Mouse (Mus musculus): ENCODE data around the gene Gemin5. TPM values are rescaled to one million over a fixed set of nuclear protein-coding genes. Genes with fewer than 3 reads are reported as not detected.

Gene Gemin5
- polyA plus RNA-seq, 1 experiment from 2014 or later = 15.7 TPM

DNA sequence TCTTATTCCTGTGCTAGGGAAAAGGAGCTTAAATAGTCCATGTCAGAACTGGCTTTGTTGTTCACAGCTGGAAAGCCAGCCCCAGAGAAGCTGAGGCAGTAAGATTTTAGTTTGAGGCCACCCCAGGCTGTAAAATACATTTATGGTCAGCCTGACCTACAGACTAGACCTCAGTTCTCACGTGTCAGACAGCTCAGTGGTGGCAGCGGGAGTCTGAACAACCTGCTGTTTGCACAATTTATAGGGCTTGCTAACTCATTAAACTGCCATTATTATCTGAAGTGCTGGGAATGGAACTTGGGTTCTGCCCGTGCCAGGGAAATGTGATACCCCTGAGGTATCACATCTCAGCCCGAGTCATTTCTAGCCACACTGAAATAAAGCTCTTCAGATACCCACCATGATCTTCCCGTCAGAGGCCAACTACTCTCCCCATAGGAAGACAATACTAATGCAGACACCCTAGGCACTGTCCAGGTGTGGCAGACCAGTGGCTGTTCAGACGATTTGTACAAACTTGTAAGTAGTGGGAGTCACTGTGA is 39.0 kb downstream of the Gemin5 start:
- peaks cover 94% of the 10 kb centered on the region for H3K36me3 ChIP-seq (ENCODE audit: control insufficient read depth, insufficient read depth, low read length)
- H3K9me3 ChIP-seq (ENCODE audit: control insufficient read depth, low read length) = no peaks in the 10 kb centered on the region
- H3K27me3 ChIP-seq (ENCODE audit: control insufficient read depth, insufficient read depth, low read length) = no peaks in the 10 kb centered on the region
- no peaks in the 10 kb centered on the region for H3K4me1 ChIP-seq (ENCODE audit: control insufficient read depth, insufficient read depth, low read length)
- no peak for DNase-seq
- 85% methylated on average over 6 of the region's 6 CpGs for WGBS
- no peak for ATAC-seq (ENCODE audit: low FRiP score, low TSS enrichment)
- no peak overlapping the region for H3K9ac ChIP-seq (replicated peaks; ENCODE audit: low read length)
- no peak overlapping the region for H3K27ac ChIP-seq (replicated peaks; ENCODE audit: low read depth, low read length)
- H3K4me3 ChIP-seq (replicated peaks; ENCODE audit: low read depth, low read length) = no peak overlapping the region
- no peak overlapping the region for H3K4me2 ChIP-seq (ENCODE audit: low read length)

DNA sequence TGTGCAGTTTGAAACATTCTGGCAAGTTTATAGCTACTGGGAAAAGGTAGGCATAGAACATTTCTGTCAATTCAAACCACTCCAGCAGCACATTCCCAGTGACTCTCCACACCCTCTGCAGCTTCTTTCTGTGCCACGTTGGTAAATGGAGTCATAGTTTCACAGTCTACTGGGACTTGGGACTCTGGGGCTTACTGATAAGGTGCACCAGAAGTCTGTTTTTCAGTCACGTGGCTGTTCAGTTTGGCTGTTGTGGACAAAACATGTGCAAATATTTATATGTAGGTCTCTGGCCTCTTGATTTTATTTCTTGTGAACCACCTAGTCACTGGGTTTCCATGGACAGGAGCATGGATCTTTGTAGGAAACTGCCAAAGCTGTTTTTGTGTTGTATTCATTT is 40.8 kb downstream of the Gemin5 start:
- no peak overlapping the region for H3K4me2 ChIP-seq (ENCODE audit: low read length)
- no peak overlapping the region for H3K9ac ChIP-seq (replicated peaks; ENCODE audit: low read length)
- WGBS = 89% methylated on average over 2 of the region's 2 CpGs
- H3K27me3 ChIP-seq (ENCODE audit: control insufficient read depth, insufficient read depth, low read length) = no peaks in the 10 kb centered on the region
- H3K4me3 ChIP-seq (replicated peaks; ENCODE audit: low read depth, low read length) = no peak overlapping the region
- no peak for DNase-seq
- no peak for ATAC-seq (ENCODE audit: low FRiP score, low TSS enrichment)
- peaks cover 95% of the 10 kb centered on the region for H3K36me3 ChIP-seq (ENCODE audit: control insufficient read depth, insufficient read depth, low read length)
- no peaks in the 10 kb centered on the region for H3K9me3 ChIP-seq (ENCODE audit: control insufficient read depth, low read length)
- H3K4me1 ChIP-seq (ENCODE audit: control insufficient read depth, insufficient read depth, low read length) = no peaks in the 10 kb centered on the region
- no peak overlapping the region for H3K27ac ChIP-seq (replicated peaks; ENCODE audit: low read depth, low read length)

DNA sequence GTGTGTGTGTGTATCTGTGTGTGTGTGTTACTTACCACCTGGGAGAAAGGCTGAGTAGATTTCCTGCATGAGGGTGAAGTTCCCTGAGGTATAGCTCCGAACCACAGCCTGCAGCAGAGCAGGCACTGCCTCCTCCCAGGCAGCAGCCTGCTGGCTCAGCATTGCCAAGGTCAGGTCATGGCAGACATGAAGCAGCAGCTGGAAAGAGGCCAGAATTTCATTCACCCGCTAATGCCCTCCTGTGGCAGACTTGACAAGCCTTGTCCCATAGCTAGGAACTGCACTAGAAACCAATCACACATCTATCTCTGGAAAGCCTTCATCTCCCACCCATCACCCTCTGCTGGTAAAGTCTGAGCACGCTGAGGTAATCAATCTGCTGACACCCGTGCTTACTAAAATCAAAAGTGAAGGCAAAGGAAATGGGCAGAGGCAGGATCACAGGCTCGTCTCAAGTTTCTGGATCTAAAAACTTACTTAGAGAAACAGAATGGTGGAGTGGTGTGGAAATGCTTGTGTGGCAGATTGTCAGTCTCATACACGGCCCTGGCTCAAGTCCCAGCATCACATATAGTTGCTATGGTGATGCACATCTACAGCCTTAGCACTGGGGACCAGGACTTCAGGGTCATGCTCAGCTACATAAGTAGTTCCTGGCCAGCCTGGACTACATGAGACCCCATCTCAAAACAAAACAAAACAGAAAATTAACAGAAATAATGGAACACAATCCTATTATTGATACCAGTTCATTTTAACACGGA is 41.8 kb downstream of the Gemin5 start:
- Histone ChIP-seq H3K36me3 (ENCODE audit: control insufficient read depth, insufficient read depth, low read length) (peaks cover 95% of the 10 kb centered on the region), H3K9me3 (ENCODE audit: control insufficient read depth, low read length) (no peaks in the 10 kb centered on the region), H3K27ac (replicated peaks; ENCODE audit: low read depth, low read length) (no peak overlapping the region), H3K4me1 (ENCODE audit: control insufficient read depth, insufficient read depth, low read length) (no peaks in the 10 kb centered on the region), H3K9ac (replicated peaks; ENCODE audit: low read length) (no peak overlapping the region), H3K27me3 (ENCODE audit: control insufficient read depth, insufficient read depth, low read length) (no peaks in the 10 kb centered on the region), H3K4me2 (ENCODE audit: low read length) (no peak overlapping the region), H3K4me3 (replicated peaks; ENCODE audit: low read depth, low read length) (no peak overlapping the region)
- WGBS = 81% methylated on average over 7 of the region's 7 CpGs
- ATAC-seq (ENCODE audit: low FRiP score, low TSS enrichment) (no peak), DNase-seq (peak; percentile 67)

DNA sequence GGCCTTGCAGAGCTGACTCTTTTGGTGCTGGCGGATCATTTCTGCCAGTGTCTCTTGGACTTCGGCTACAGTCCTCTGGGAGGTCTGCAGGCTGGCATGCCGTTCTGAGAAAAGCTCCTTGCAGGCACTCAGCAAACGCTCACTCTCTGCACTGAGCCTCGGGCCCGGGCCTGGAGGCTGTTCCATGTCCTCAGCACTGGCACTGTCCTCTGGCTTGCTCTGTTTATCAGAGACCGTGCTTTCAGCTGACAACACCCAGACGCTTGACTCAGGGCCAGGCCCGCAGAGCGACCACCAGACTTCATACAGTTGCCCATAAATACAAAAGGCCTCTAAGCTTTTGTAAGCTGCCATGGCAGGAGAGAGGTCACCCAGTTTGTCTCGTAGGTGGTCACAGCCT is 43.3 kb downstream of the Gemin5 start:
- no peak for DNase-seq
- H3K4me3 ChIP-seq (replicated peaks; ENCODE audit: low read depth, low read length) = no peak overlapping the region
- no peak overlapping the region for H3K4me2 ChIP-seq (ENCODE audit: low read length)
- no peaks in the 10 kb centered on the region for H3K9me3 ChIP-seq (ENCODE audit: control insufficient read depth, low read length)
- 88% methylated on average over 11 of the region's 11 CpGs for WGBS
- H3K36me3 ChIP-seq (ENCODE audit: control insufficient read depth, insufficient read depth, low read length) = peaks cover 95% of the 10 kb centered on the region
- H3K27me3 ChIP-seq (ENCODE audit: control insufficient read depth, insufficient read depth, low read length) = no peaks in the 10 kb centered on the region
- no peak overlapping the region for H3K27ac ChIP-seq (replicated peaks; ENCODE audit: low read depth, low read length)
- no peaks in the 10 kb centered on the region for H3K4me1 ChIP-seq (ENCODE audit: control insufficient read depth, insufficient read depth, low read length)
- H3K9ac ChIP-seq (replicated peaks; ENCODE audit: low read length) = no peak overlapping the region
- no peak for ATAC-seq (ENCODE audit: low FRiP score, low TSS enrichment)

DNA sequence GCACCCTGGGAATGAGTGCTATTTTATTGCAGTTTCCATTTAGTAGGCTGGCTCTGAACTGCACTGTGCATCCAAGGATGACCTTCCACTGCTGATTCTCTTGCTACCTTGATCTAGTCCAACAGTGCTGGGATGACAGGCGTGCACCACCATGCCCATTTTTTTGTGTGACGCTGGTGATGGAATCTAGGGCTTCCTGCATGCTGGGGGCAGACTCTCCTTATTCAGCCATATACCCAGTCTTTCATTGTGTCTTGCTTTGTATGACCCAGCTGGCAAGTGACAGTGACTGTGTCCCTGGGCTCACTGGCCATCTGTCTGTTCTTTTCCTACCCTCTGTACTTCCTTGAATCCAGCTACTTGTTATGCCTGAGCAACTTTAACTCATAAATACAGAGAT is 44.6 kb downstream of the Gemin5 start:
- H3K27ac ChIP-seq (replicated peaks; ENCODE audit: low read depth, low read length) = no peak overlapping the region
- H3K36me3 ChIP-seq (ENCODE audit: control insufficient read depth, insufficient read depth, low read length) = peaks cover 90% of the 10 kb centered on the region
- no peak overlapping the region for H3K9ac ChIP-seq (replicated peaks; ENCODE audit: low read length)
- no peak for DNase-seq
- H3K4me2 ChIP-seq (ENCODE audit: low read length) = no peak overlapping the region
- no peaks in the 10 kb centered on the region for H3K9me3 ChIP-seq (ENCODE audit: control insufficient read depth, low read length)
- no peak overlapping the region for H3K4me3 ChIP-seq (replicated peaks; ENCODE audit: low read depth, low read length)
- ATAC-seq (ENCODE audit: low FRiP score, low TSS enrichment) = no peak
- no peaks in the 10 kb centered on the region for H3K27me3 ChIP-seq (ENCODE audit: control insufficient read depth, insufficient read depth, low read length)
- H3K4me1 ChIP-seq (ENCODE audit: control insufficient read depth, insufficient read depth, low read length) = no peaks in the 10 kb centered on the region
- 84% methylated on average over 2 of the region's 2 CpGs for WGBS

DNA sequence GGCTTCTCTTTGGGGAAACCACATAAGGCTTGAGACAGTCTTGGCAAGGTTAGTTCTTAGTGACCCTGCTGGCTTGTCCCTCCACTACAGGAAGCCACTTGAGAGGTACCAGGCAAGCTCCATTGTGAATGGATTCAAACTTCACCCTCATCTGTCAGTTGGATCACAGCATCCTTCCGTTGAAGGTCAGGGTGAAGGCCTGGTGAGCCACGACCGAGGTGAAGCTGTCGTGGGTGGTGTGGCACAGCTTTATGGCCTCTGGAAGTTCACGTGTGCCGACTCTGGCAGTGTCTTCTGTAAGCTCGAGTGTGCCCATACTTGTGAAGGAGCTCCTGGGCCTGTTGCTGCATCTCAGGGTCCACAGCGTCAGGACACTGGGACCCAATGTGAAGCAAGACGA is 47.0 kb downstream of the Gemin5 start:
- Histone ChIP-seq H3K27ac (replicated peaks; ENCODE audit: low read depth, low read length) (no peak overlapping the region), H3K4me3 (replicated peaks; ENCODE audit: low read depth, low read length) (no peak overlapping the region), H3K4me1 (ENCODE audit: control insufficient read depth, insufficient read depth, low read length) (no peaks in the 10 kb centered on the region), H3K36me3 (ENCODE audit: control insufficient read depth, insufficient read depth, low read length) (peaks cover 88% of the 10 kb centered on the region), H3K9me3 (ENCODE audit: control insufficient read depth, low read length) (no peaks in the 10 kb centered on the region), H3K9ac (replicated peaks; ENCODE audit: low read length) (no peak overlapping the region), H3K27me3 (ENCODE audit: control insufficient read depth, insufficient read depth, low read length) (no peaks in the 10 kb centered on the region), H3K4me2 (ENCODE audit: low read length) (no peak overlapping the region)
- 91% methylated on average over 9 of the region's 9 CpGs for WGBS
- no peak for DNase-seq
- no peak for ATAC-seq (ENCODE audit: low FRiP score, low TSS enrichment)

DNA sequence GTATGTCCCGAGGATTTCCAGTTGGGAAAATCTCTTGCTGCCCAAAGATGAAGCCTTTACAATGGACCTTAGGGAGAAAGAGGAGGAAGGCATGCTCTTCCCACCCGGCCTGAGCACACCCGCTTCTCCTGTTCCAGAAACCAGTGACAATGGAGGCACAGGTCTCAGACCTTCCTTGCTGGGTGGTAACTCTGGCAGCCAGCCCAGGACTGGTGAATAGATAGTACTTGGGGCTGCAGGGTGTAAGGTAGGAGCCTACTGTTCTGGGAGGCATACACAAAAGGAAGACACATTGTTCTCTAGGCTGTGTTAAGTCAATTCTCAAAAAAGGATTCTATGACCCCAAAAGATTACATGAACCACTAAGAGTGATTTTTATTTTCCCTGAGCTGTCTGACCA is 47.7 kb downstream of the Gemin5 start:
- DNase-seq (no peak), ATAC-seq (ENCODE audit: low FRiP score, low TSS enrichment) (no peak)
- H3K27me3 ChIP-seq (ENCODE audit: control insufficient read depth, insufficient read depth, low read length) = no peaks in the 10 kb centered on the region
- H3K4me3 ChIP-seq (replicated peaks; ENCODE audit: low read depth, low read length) = no peak overlapping the region
- no peaks in the 10 kb centered on the region for H3K9me3 ChIP-seq (ENCODE audit: control insufficient read depth, low read length)
- H3K36me3 ChIP-seq (ENCODE audit: control insufficient read depth, insufficient read depth, low read length) = peaks cover 89% of the 10 kb centered on the region
- 88% methylated on average over 3 of the region's 3 CpGs for WGBS
- H3K9ac ChIP-seq (replicated peaks; ENCODE audit: low read length) = no peak overlapping the region
- H3K4me2 ChIP-seq (ENCODE audit: low read length) = no peak overlapping the region
- no peaks in the 10 kb centered on the region for H3K4me1 ChIP-seq (ENCODE audit: control insufficient read depth, insufficient read depth, low read length)
- no peak overlapping the region for H3K27ac ChIP-seq (replicated peaks; ENCODE audit: low read depth, low read length)

DNA sequence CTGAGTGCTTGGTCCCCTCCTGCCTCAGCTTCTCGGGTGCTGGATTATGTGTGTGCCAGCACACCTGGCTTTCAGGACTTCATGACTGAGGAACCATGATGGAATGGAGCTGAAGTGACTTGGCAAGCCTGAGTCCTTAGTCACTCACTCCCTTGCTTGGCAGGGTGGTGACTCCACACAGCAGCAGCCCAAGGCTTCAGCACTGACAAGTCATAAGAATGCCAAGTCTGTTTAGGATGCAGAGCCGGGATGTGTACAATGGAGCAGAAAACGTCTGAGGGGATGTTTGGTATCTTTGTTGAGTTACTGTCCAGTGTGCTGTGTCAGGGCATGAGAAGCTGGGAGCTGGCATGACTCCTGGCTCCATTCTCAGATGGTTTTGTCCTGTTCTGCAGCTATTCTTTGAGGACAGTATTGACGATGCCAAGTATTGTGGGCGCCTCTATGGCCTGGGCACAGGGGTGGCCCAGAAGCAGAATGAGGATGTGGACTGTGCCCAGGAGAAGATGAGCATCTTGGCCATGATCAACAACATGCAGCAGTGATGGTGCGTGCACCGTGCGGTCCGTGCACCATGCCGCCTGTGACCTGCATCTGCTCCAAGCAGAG is 51.2 kb downstream of the Gemin5 start:
- no peaks in the 10 kb centered on the region for H3K4me1 ChIP-seq (ENCODE audit: control insufficient read depth, insufficient read depth, low read length)
- H3K27me3 ChIP-seq (ENCODE audit: control insufficient read depth, insufficient read depth, low read length) = no peaks in the 10 kb centered on the region
- H3K4me3 ChIP-seq (replicated peaks; ENCODE audit: low read depth, low read length) = no peak overlapping the region
- peaks cover 90% of the 10 kb centered on the region for H3K36me3 ChIP-seq (ENCODE audit: control insufficient read depth, insufficient read depth, low read length)
- H3K9ac ChIP-seq (replicated peaks; ENCODE audit: low read length) = no peak overlapping the region
- DNase-seq (no peak), ATAC-seq (ENCODE audit: low FRiP score, low TSS enrichment) (no peak)
- 92% methylated on average over 10 of the region's 10 CpGs for WGBS
- H3K9me3 ChIP-seq (ENCODE audit: control insufficient read depth, low read length) = no peaks in the 10 kb centered on the region
- H3K27ac ChIP-seq (replicated peaks; ENCODE audit: low read depth, low read length) = no peak overlapping the region
- H3K4me2 ChIP-seq (ENCODE audit: low read length) = no peak overlapping the region

DNA sequence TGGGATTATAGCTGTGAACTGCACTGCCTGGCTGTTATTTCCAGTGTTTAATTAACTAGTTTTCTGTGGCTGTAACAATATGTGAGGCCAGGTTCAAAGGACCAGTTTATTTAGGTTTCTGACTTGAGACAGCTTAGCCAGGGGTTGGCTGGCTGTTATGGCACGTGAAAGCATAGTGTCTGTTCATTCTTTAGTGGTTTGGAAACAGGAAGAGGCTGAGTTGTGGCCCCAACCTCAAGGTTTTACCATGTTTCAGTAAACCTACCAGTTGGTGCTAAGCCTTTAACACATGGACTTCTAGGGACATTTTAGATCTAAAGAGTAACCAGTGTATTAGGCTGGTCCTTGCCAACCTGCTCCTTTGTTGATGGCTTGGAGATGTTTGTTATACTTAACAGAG is 51.8 kb downstream of the Gemin5 start:
- Histone ChIP-seq H3K27ac (replicated peaks; ENCODE audit: low read depth, low read length) (no peak overlapping the region), H3K4me3 (replicated peaks; ENCODE audit: low read depth, low read length) (no peak overlapping the region), H3K4me2 (ENCODE audit: low read length) (no peak overlapping the region), H3K27me3 (ENCODE audit: control insufficient read depth, insufficient read depth, low read length) (no peaks in the 10 kb centered on the region), H3K4me1 (ENCODE audit: control insufficient read depth, insufficient read depth, low read length) (no peaks in the 10 kb centered on the region), H3K9ac (replicated peaks; ENCODE audit: low read length) (no peak overlapping the region), H3K9me3 (ENCODE audit: control insufficient read depth, low read length) (no peaks in the 10 kb centered on the region), H3K36me3 (ENCODE audit: control insufficient read depth, insufficient read depth, low read length) (peaks cover 90% of the 10 kb centered on the region)
- ATAC-seq (ENCODE audit: low FRiP score, low TSS enrichment) (no peak), DNase-seq (no peak)
- 90% methylated on average over 1 of the region's 1 CpGs for WGBS

All from midbrain, embryonic 14.5 days (tissue).